Mouse (Mus musculus) thymus, adult 2 months (tissue): ENCODE measurements at regions not wholly inside any gene's neighbourhood (a gene's known extent, or its start where the extent isn't known, plus 50 kb on each side); places are given as distances from the start of the nearest gene placed in this dataset.

Source experiments
- CTCF ChIP-seq: fragments of 200-500 bp; IDR thresholded peaks from 2 replicates; pipeline ENCODE4 v1.5.1; 2012; ENCODE audit warnings: mild to moderate bottlenecking, control low read depth, low read length, moderate library complexity, borderline replicate concordance; ENCODE audit not compliant: control insufficient read depth, poor library complexity, insufficient read depth; ENCODE audit errors: extremely low read depth
- POLR2A ChIP-seq: fragments of 200-500 bp; IDR thresholded peaks from 2 replicates; pipeline ENCODE4 v1.6.1; 2012; ENCODE audit warnings: mild to moderate bottlenecking, low read length, control low read depth, moderate library complexity; ENCODE audit not compliant: control insufficient read depth, poor library complexity, insufficient read depth; ENCODE audit errors: extremely low read depth

GRCm38 (mm10) chr12:12567058-12567733 is 305.3 kb downstream of the Fam49a start:
- no peak for TF ChIP-seq CTCF
- no peak for TF ChIP-seq POLR2A
